Mouse (Mus musculus) right cerebral cortex, adult 18-20 months (tissue): ENCODE results near the gene Lpin2.

ENCODE experiments used
- DNase-seq: peaks from one replicate; pipeline ENCODE4 v3.0.0; 2022; ENCODE audit warnings: mixed read lengths

Lpin2 gene

GRCm38 (mm10) chr17:71204809-71205091, 22.4 kb downstream of the Lpin2 start:
- DNase-seq, result no peak

GRCm38 (mm10) chr17:71206136-71206893, 24.0 kb downstream of the Lpin2 start:
- no peak for DNase-seq

GRCm38 (mm10) chr17:71207268-71207667, 24.9 kb downstream of the Lpin2 start:
- no peak for DNase-seq

GRCm38 (mm10) chr17:71208376-71208775, 26.0 kb downstream of the Lpin2 start:
- no peak for DNase-seq

- DNase-seq, result no peak
These were observed 26.6 kb downstream of the Lpin2 start for GRCm38 (mm10) chr17:71208921-71209320.

- no peak for DNase-seq
These were observed 27.6 kb downstream of the Lpin2 start for GRCm38 (mm10) chr17:71209936-71210335.

GRCm38 (mm10) chr17:71211962-71212646, 29.7 kb downstream of the Lpin2 start:
- DNase-seq, result no peak

- DNase-seq, result no peak
These were observed 31.3 kb downstream of the Lpin2 start for GRCm38 (mm10) chr17:71213666-71214065.

GRCm38 (mm10) chr17:71214514-71215240, 32.3 kb downstream of the Lpin2 start:
- no peak for DNase-seq

- DNase-seq, result no peak
These were observed 33.0 kb downstream of the Lpin2 start for GRCm38 (mm10) chr17:71215241-71215839.

GRCm38 (mm10) chr17:71216263-71216662, 33.9 kb downstream of the Lpin2 start:
- no peak for DNase-seq

- no peak for DNase-seq
These were observed 34.8 kb downstream of the Lpin2 start for GRCm38 (mm10) chr17:71217111-71217685.

- DNase-seq, result no peak
These were observed 39.0 kb downstream of the Lpin2 start for GRCm38 (mm10) chr17:71221383-71221782.

- DNase-seq, result peak; percentile 25
These were observed 41.3 kb downstream of the Lpin2 start for GRCm38 (mm10) chr17:71223676-71224075.

- no peak for DNase-seq
These were observed 42.2 kb downstream of the Lpin2 start for GRCm38 (mm10) chr17:71224521-71224920.

GRCm38 (mm10) chr17:71225091-71225490, 42.7 kb downstream of the Lpin2 start:
- DNase-seq, result no peak

GRCm38 (mm10) chr17:71227128-71227895, 45.0 kb downstream of the Lpin2 start:
- no peak for DNase-seq

- DNase-seq, result peak; percentile 33
These were observed 46.3 kb downstream of the Lpin2 start for GRCm38 (mm10) chr17:71228651-71229050.

- no peak for DNase-seq
These were observed 47.8 kb downstream of the Lpin2 start for GRCm38 (mm10) chr17:71230108-71230709.

GRCm38 (mm10) chr17:71231998-71232397, 49.6 kb downstream of the Lpin2 start:
- DNase-seq, result no peak

GRCm38 (mm10) chr17:71233210-71233609, 50.9 kb downstream of the Lpin2 start:
- DNase-seq, result no peak

- no peak for DNase-seq
These were observed 51.8 kb downstream of the Lpin2 start for GRCm38 (mm10) chr17:71234041-71234594.
